Mouse (Mus musculus): ENCODE data around the gene Gm5072. TPM values are rescaled to one million over a fixed set of nuclear protein-coding genes. Genes with fewer than 3 reads are reported as not detected.
"Not testable (repeated sequence)": the region's sequence is repeated elsewhere in the genome, so short reads cannot be mapped to it uniquely, and the experiment has no call there.

The Gm5072 gene
- not detected for total RNA-seq (2021)

DNA sequence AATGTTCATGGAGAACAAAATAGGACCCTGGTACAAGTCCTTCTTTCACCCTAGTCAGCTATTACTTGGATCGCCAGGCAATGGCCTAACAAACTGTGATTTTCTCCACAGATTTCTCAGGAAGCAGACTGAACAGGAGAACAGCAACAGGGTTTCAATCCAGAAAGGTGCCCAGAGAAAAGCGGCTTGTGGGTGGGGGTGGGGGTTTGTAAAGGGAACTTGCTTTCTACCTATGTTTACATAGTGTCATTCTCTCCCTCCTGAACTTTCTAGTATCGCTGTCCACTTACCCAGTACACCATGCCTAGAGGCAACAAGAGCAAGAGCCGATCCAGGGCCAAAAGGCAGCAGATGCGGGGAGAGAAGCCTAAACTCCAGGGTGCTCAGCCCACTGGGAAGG lies at the start of gene Gm5072:
Gene Gm5072, plus strand, starts transcription at position 301 of the 400 bp plus-strand sequence.
- intact Hi-C loops (cut with DNase I); DNase-seq (ENCODE audit: low spot score in 2 of 2): not testable (repeated sequence)

Other genes with a start within 250 kb of the Gm5072 start
- gene Mageb2, start 60.8 kb upstream of the Gm5072 start, total RNA-seq (2021), result not detected
- not detected for gene Gm8914, start 87.6 kb downstream of the Gm5072 start, total RNA-seq (2021)
- not detected for gene 1700084M14Rik, start 183.4 kb downstream of the Gm5072 start, total RNA-seq (2021)
- gene Gm14781, start 239.7 kb downstream of the Gm5072 start, total RNA-seq (2021), result not detected

Measured in left cerebral cortex, postnatal 36 days (tissue).